Mouse (Mus musculus) bone marrow macrophage, adult 2 months (primary cell): ENCODE measurements at regions not wholly inside any gene's neighbourhood (a gene's known extent, or its start where the extent isn't known, plus 50 kb on each side); places are given as distances from the start of the nearest gene placed in this dataset.

Experiments
- CTCF ChIP-seq: IDR thresholded peaks from 2 replicates; pipeline ENCODE4 v1.5.1; 2012; ENCODE audit warnings: low read depth, mild to moderate bottlenecking, low read length, moderate library complexity
- POLR2A ChIP-seq: IDR thresholded peaks from 2 replicates; pipeline ENCODE4 v1.6.1; 2012; ENCODE audit warnings: mild to moderate bottlenecking, low read depth, low read length, borderline replicate concordance

GRCm38 (mm10) chr10:68979949-68980348 lies 171.3 kb upstream of the Rhobtb1 start:
- TF ChIP-seq CTCF: no peak
- TF ChIP-seq POLR2A: no peak
